Mouse (Mus musculus): Measurements from ENCODE around the gene Cygb. TPM values are rescaled to one million over a fixed set of nuclear protein-coding genes. Genes with fewer than 3 reads are reported as not detected.
A peak's percentile ranks its signal among the peaks of the same experiment; 100 is the strongest.

Cygb gene
- total RNA-seq, 2 experiments from 2014 or later, result not detected

- ATAC-seq (replicated peaks; ENCODE audit: low FRiP score, poor library complexity, severe bottlenecking), result no peak
Observed at GRCm38 (mm10) chr11:116659027-116659621, 5.0 kb upstream of the Cygb start.

GRCm38 (mm10) chr11:116658238-116658637, 4.1 kb upstream of the Cygb start:
- no peak for ATAC-seq (replicated peaks; ENCODE audit: low FRiP score, poor library complexity, severe bottlenecking)

GRCm38 (mm10) chr11:116657311-116658223, 3.5 kb upstream of the Cygb start:
- peak; percentile 79 for ATAC-seq (replicated peaks; ENCODE audit: low FRiP score, poor library complexity, severe bottlenecking)

GRCm38 (mm10) chr11:116656348-116657191, 2.5 kb upstream of the Cygb start:
- ATAC-seq (replicated peaks; ENCODE audit: low FRiP score, poor library complexity, severe bottlenecking), result no peak

GRCm38 (mm10) chr11:116653709-116654221, 348 bp downstream of the Cygb start:
- ATAC-seq (replicated peaks; ENCODE audit: low FRiP score, poor library complexity, severe bottlenecking), result no peak

GRCm38 (mm10) chr11:116653234-116653633, 879 bp downstream of the Cygb start, which contains the start of gene Prcd:
Prcd (plus strand) TSS chr11:116653534.
- no peak for ATAC-seq (replicated peaks; ENCODE audit: low FRiP score, poor library complexity, severe bottlenecking)

- ATAC-seq (replicated peaks; ENCODE audit: low FRiP score, poor library complexity, severe bottlenecking), result no peak
Observed at GRCm38 (mm10) chr11:116652330-116653098, 1.6 kb downstream of the Cygb start.

- ATAC-seq (replicated peaks; ENCODE audit: low FRiP score, poor library complexity, severe bottlenecking), result no peak
Observed at GRCm38 (mm10) chr11:116651339-116651738, 2.8 kb downstream of the Cygb start.

- no peak for ATAC-seq (replicated peaks; ENCODE audit: low FRiP score, poor library complexity, severe bottlenecking)
Observed at GRCm38 (mm10) chr11:116650811-116651210, 3.3 kb downstream of the Cygb start.

- no peak for ATAC-seq (replicated peaks; ENCODE audit: low FRiP score, poor library complexity, severe bottlenecking)
Observed at GRCm38 (mm10) chr11:116649711-116650337, 4.3 kb downstream of the Cygb start.

- ATAC-seq (replicated peaks; ENCODE audit: low FRiP score, poor library complexity, severe bottlenecking), result no peak
Observed at GRCm38 (mm10) chr11:116648976-116649375, 5.1 kb downstream of the Cygb start.

GRCm38 (mm10) chr11:116648213-116648921, 5.7 kb downstream of the Cygb start:
- no peak for ATAC-seq (replicated peaks; ENCODE audit: low FRiP score, poor library complexity, severe bottlenecking)

GRCm38 (mm10) chr11:116647340-116647991, 6.6 kb downstream of the Cygb start:
- no peak for ATAC-seq (replicated peaks; ENCODE audit: low FRiP score, poor library complexity, severe bottlenecking)

GRCm38 (mm10) chr11:116646771-116647170, 7.3 kb downstream of the Cygb start:
- ATAC-seq (replicated peaks; ENCODE audit: low FRiP score, poor library complexity, severe bottlenecking), result no peak

- ATAC-seq (replicated peaks; ENCODE audit: low FRiP score, poor library complexity, severe bottlenecking), result no peak
Observed at GRCm38 (mm10) chr11:116646136-116646535, 8.0 kb downstream of the Cygb start.

- no peak for ATAC-seq (replicated peaks; ENCODE audit: low FRiP score, poor library complexity, severe bottlenecking)
Observed at GRCm38 (mm10) chr11:116645446-116646110, 8.5 kb downstream of the Cygb start.

Data from erythroid progenitor cell, adult 5-6 weeks (primary cell).